Mouse (Mus musculus) kidney, embryonic 16.5 days (tissue): ENCODE data around the gene Apbb1ip. TPM values are rescaled to one million over a fixed set of nuclear protein-coding genes. Genes with fewer than 3 reads are reported as not detected.

ENCODE experiments used
- ATAC-seq: fragments of 200-750 bp; cut with Nextera tagmentation; 2 replicates; pipeline ENCODE4 v1.8.0; 2017; ENCODE audit warnings: moderate TSS enrichment; ENCODE audit not compliant: low FRiP score, low TSS enrichment
- H3K27ac ChIP-seq: fragments of 300-500 bp; sonication (generic); 2 replicates; pipeline ENCODE4 v1.5.1; 2014; ENCODE audit warnings: low read length
- H3K27me3 ChIP-seq: fragments of 300-500 bp; sonication (generic); 2 replicates; pipeline ENCODE4 v1.6.1; 2014; ENCODE audit warnings: low read length, control low read depth, mixed read lengths; ENCODE audit not compliant: insufficient read depth
- H3K36me3 ChIP-seq: fragments of 300-500 bp; sonication (generic); 2 replicates; pipeline ENCODE4 v1.6.1; 2014; ENCODE audit warnings: low read length, control low read depth, mixed read lengths; ENCODE audit not compliant: insufficient read depth
- H3K4me1 ChIP-seq: fragments of 300-500 bp; sonication (generic); 2 replicates; pipeline ENCODE4 v1.6.1; 2014; ENCODE audit warnings: low read length, control low read depth, mixed read lengths; ENCODE audit not compliant: insufficient read depth
- H3K4me2 ChIP-seq: fragments of 300-500 bp; sonication (generic); replicated peaks from 2 replicates; pipeline ENCODE4 v1.6.1; 2014; ENCODE audit warnings: low read depth, low read length
- H3K4me3 ChIP-seq: fragments of 300-500 bp; sonication (generic); 2 replicates; pipeline ENCODE4 v1.5.1; 2014; ENCODE audit warnings: mild to moderate bottlenecking, low read length
- H3K9ac ChIP-seq: fragments of 300-500 bp; sonication (generic); replicated peaks from 2 replicates; pipeline ENCODE4 v1.6.1; 2014; ENCODE audit warnings: low read length
- H3K9me3 ChIP-seq: fragments of 300-500 bp; sonication (generic); 2 replicates; pipeline ENCODE4 v1.6.1; 2016; ENCODE audit warnings: low read length, control low read depth
- WGBS: fragments of 180-500 bp; shearing (Covaris S2); extraction: QIAGEN DNeasy Blood & Tissue Kit; methylation state at CpG from one replicate; pipeline ENCODE4 v1.1.7; 2014; 5-methylcytosine and 5-hydroxymethylcytosine counted together
- polyA plus RNA-seq: library from polyadenylated mRNA; unstranded; fragments of >200 nt; fragmentation: Nextera tagmentation; extraction: Ambion mirVana; gene quantifications from 2 replicates; pipeline ENCODE4 v1.2.1, GENCODE M21; 2015

Apbb1ip gene
- polyA plus RNA-seq, 1 experiment from 2014 or later, result 1.8 TPM

- no peak for ATAC-seq
- Histone ChIP-seq H3K36me3 (no peaks in the 10 kb centered on the region), H3K9ac (no peak overlapping the region), H3K4me1 (no peaks in the 10 kb centered on the region), H3K9me3 (no peaks in the 10 kb centered on the region), H3K4me2 (no peak overlapping the region), H3K27ac (no peak overlapping the region), H3K4me3 (no peak overlapping the region), H3K27me3 (no peaks in the 10 kb centered on the region)
- 88% methylated on average over 1 of the region's 1 CpGs for WGBS
Measured at GRCm38 (mm10) chr2:22806576-22806975, 32.7 kb downstream of the Apbb1ip start.

GRCm38 (mm10) chr2:22807312-22807711 lies 33.4 kb downstream of the Apbb1ip start:
- Histone ChIP-seq H3K4me3 (no peak overlapping the region), H3K27me3 (no peaks in the 10 kb centered on the region), H3K9ac (no peak overlapping the region), H3K27ac (no peak overlapping the region), H3K4me1 (no peaks in the 10 kb centered on the region), H3K4me2 (no peak overlapping the region), H3K9me3 (no peaks in the 10 kb centered on the region), H3K36me3 (no peaks in the 10 kb centered on the region)
- ATAC-seq, result no peak
- WGBS, result 23% methylated on average over 1 of the region's 1 CpGs

GRCm38 (mm10) chr2:22810851-22811250 lies 37.0 kb downstream of the Apbb1ip start:
- H3K27ac ChIP-seq, result no peak overlapping the region
- H3K9me3 ChIP-seq, result no peaks in the 10 kb centered on the region
- no peak overlapping the region for H3K9ac ChIP-seq
- no peaks in the 10 kb centered on the region for H3K4me1 ChIP-seq
- no peak for ATAC-seq
- H3K27me3 ChIP-seq, result no peaks in the 10 kb centered on the region
- H3K4me3 ChIP-seq, result no peak overlapping the region
- WGBS, result 91% methylated on average over 4 of the region's 4 CpGs
- H3K4me2 ChIP-seq, result no peak overlapping the region
- H3K36me3 ChIP-seq, result no peaks in the 10 kb centered on the region

- no peaks in the 10 kb centered on the region for H3K9me3 ChIP-seq
- H3K4me1 ChIP-seq, result no peaks in the 10 kb centered on the region
- WGBS, result 74% methylated on average over 8 of the region's 8 CpGs
- no peak overlapping the region for H3K27ac ChIP-seq
- ATAC-seq, result no peak
- H3K27me3 ChIP-seq, result no peaks in the 10 kb centered on the region
- no peak overlapping the region for H3K4me2 ChIP-seq
- H3K36me3 ChIP-seq, result no peaks in the 10 kb centered on the region
- H3K4me3 ChIP-seq, result no peak overlapping the region
- no peak overlapping the region for H3K9ac ChIP-seq
Measured at GRCm38 (mm10) chr2:22811466-22811865, 37.6 kb downstream of the Apbb1ip start.

- Histone ChIP-seq H3K27ac (no peak overlapping the region), H3K36me3 (no peaks in the 10 kb centered on the region), H3K9me3 (no peaks in the 10 kb centered on the region), H3K4me3 (no peak overlapping the region), H3K27me3 (no peaks in the 10 kb centered on the region), H3K9ac (no peak overlapping the region), H3K4me1 (no peaks in the 10 kb centered on the region), H3K4me2 (no peak overlapping the region)
- WGBS, result 45% methylated on average over 5 of the region's 5 CpGs
- no peak for ATAC-seq
Measured at GRCm38 (mm10) chr2:22813921-22814320, 40.0 kb downstream of the Apbb1ip start.

DNA sequence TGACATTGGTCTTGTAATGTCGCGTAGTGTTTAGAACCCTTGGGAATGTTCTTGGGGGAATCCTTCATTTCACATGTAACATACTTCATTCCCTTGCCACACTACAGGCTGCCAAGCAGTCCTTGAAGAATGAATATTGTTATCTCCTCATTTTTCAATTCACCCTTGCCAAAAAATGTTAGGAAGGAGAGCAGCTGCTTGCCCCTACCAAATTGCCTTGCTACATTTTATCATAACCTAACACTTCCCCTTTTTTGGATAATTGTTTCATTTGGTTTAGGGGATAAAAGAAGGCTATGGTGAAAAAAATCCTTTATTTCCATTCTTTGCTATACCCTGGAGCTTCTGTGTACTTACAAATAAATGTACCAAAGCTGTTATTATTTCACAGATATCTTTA lies 41.8 kb downstream of the Apbb1ip start:
- no peaks in the 10 kb centered on the region for H3K9me3 ChIP-seq
- no peak overlapping the region for H3K27ac ChIP-seq
- H3K4me1 ChIP-seq, result no peaks in the 10 kb centered on the region
- H3K9ac ChIP-seq, result no peak overlapping the region
- H3K4me2 ChIP-seq, result no peak overlapping the region
- H3K27me3 ChIP-seq, result no peaks in the 10 kb centered on the region
- WGBS, result 100% methylated on average over 2 of the region's 2 CpGs
- H3K36me3 ChIP-seq, result no peaks in the 10 kb centered on the region
- H3K4me3 ChIP-seq, result no peak overlapping the region
- ATAC-seq, result no peak

GRCm38 (mm10) chr2:22816231-22816630 lies 42.3 kb downstream of the Apbb1ip start:
- H3K4me2 ChIP-seq, result no peak overlapping the region
- no peaks in the 10 kb centered on the region for H3K36me3 ChIP-seq
- no peaks in the 10 kb centered on the region for H3K27me3 ChIP-seq
- WGBS, result 65% methylated on average over 1 of the region's 1 CpGs
- H3K27ac ChIP-seq, result no peak overlapping the region
- H3K9ac ChIP-seq, result no peak overlapping the region
- H3K4me1 ChIP-seq, result no peaks in the 10 kb centered on the region
- ATAC-seq, result no peak
- H3K4me3 ChIP-seq, result no peak overlapping the region
- H3K9me3 ChIP-seq, result no peaks in the 10 kb centered on the region

- Histone ChIP-seq H3K27me3 (no peaks in the 10 kb centered on the region), H3K9me3 (no peaks in the 10 kb centered on the region), H3K4me2 (no peak overlapping the region), H3K9ac (no peak overlapping the region), H3K27ac (no peak overlapping the region), H3K4me3 (no peak overlapping the region), H3K4me1 (no peaks in the 10 kb centered on the region), H3K36me3 (no peaks in the 10 kb centered on the region)
- ATAC-seq, result no peak
- 88% methylated on average over 2 of the region's 2 CpGs for WGBS
Measured at GRCm38 (mm10) chr2:22822293-22822692, 48.4 kb downstream of the Apbb1ip start.

DNA sequence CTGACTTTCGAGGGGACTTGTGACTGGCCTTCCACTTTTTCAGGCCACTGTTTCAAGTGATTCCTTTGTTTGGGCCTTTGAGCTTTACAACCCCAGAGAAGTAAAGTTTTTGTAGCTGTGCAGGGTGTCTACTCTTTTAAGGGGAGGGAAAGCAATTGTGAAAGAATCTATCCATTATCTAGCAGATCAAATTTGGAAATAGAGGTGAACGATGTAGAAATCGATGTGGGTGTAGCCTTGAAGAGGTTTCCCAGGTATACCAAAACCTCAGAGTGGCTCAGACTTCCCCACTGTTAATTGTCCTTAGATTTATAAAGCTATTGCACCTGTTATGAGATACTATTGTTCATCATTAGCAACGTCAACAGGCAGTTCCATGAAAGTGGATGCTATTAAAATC lies 71.6 kb downstream of the Apbb1ip start:
- ATAC-seq, result no peak
- 90% methylated on average over 4 of the region's 4 CpGs for WGBS
- no peak overlapping the region for H3K4me3 ChIP-seq
- H3K4me2 ChIP-seq, result no peak overlapping the region
- no peak overlapping the region for H3K27ac ChIP-seq
- H3K36me3 ChIP-seq, result no peaks in the 10 kb centered on the region
- no peaks in the 10 kb centered on the region for H3K27me3 ChIP-seq
- H3K9ac ChIP-seq, result no peak overlapping the region
- H3K4me1 ChIP-seq, result no peaks in the 10 kb centered on the region
- no peaks in the 10 kb centered on the region for H3K9me3 ChIP-seq

- no peaks in the 10 kb centered on the region for H3K4me1 ChIP-seq
- no peak overlapping the region for H3K4me3 ChIP-seq
- no peaks in the 10 kb centered on the region for H3K36me3 ChIP-seq
- H3K9me3 ChIP-seq, result no peaks in the 10 kb centered on the region
- H3K4me2 ChIP-seq, result no peak overlapping the region
- H3K27ac ChIP-seq, result no peak overlapping the region
- no peaks in the 10 kb centered on the region for H3K27me3 ChIP-seq
- no peak for ATAC-seq
- WGBS, result 82% methylated on average over 4 of the region's 4 CpGs
- no peak overlapping the region for H3K9ac ChIP-seq
Measured at GRCm38 (mm10) chr2:22851900-22852299, 78.0 kb downstream of the Apbb1ip start.

DNA sequence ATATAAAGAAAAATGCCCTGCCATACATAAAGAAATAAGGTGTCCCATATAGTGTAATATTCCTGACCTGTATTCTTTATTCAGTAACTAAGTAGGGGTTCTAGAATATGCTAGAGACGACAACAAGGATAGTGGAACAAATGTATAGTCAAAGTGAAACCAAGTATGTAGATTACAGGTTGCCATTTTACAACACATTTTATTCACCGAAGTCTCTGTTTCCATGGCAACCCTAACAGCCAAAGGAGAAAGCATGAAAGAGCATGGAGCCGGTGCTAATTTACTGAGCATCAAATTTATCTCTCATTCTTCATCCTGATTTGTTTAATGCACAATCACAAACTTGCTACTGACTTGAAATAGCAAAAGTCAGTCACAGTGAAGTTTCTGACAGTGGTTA lies 83.6 kb downstream of the Apbb1ip start:
- Histone ChIP-seq H3K27ac (no peak overlapping the region), H3K9me3 (no peaks in the 10 kb centered on the region), H3K4me1 (no peaks in the 10 kb centered on the region), H3K4me3 (no peak overlapping the region), H3K4me2 (no peak overlapping the region), H3K36me3 (no peaks in the 10 kb centered on the region), H3K9ac (no peak overlapping the region), H3K27me3 (no peaks in the 10 kb centered on the region)
- ATAC-seq, result no peak
- WGBS, result 83% methylated on average over 3 of the region's 3 CpGs
